Mouse (Mus musculus): ENCODE results near the gene Ngb. TPM values are rescaled to one million over a fixed set of nuclear protein-coding genes. Genes with fewer than 3 reads are reported as not detected.

Ngb gene
- polyA plus RNA-seq, 1 experiment from 2014 or later = 2.0 TPM

- 67% methylated on average over 15 of the region's 15 CpGs for WGBS
- ATAC-seq (peak; percentile 61; the same call in 1 of the 2 replicates), DNase-seq (ENCODE audit: low spot score) (no peak)
- Histone ChIP-seq H3K4me1 (ENCODE audit: control insufficient read depth, insufficient read depth, low read length) (no peaks in the 10 kb centered on the region), H3K27me3 (replicated peaks; ENCODE audit: control insufficient read depth, insufficient read depth, low read length) (no peaks in the 10 kb centered on the region), H3K4me2 (ENCODE audit: low read length) (no peak overlapping the region), H3K4me3 (ENCODE audit: low read depth, low read length) (no peak overlapping the region), H3K36me3 (ENCODE audit: control insufficient read depth, insufficient read depth, low read length) (0 out of 2 replicates have a peak, but pooled peaks cover 5% of the 10 kb centered on the region), H3K9me3 (replicated peaks; ENCODE audit: control insufficient read depth, low read length) (no peaks in the 10 kb centered on the region), H3K27ac (ENCODE audit: low read depth, low read length) (peak overlapping the region; percentile 30; the same call in 1 of the 2 replicates), H3K9ac (ENCODE audit: low read length) (no peak overlapping the region)
These were observed 35.4 kb upstream of the Ngb start for GRCm38 (mm10) chr12:87137439-87138341.

- Histone ChIP-seq H3K4me3 (ENCODE audit: low read depth, low read length) (no peak overlapping the region), H3K9ac (ENCODE audit: low read length) (no peak overlapping the region), H3K9me3 (replicated peaks; ENCODE audit: control insufficient read depth, low read length) (no peaks in the 10 kb centered on the region), H3K36me3 (ENCODE audit: control insufficient read depth, insufficient read depth, low read length) (peaks cover 24% of the 10 kb centered on the region), H3K27ac (ENCODE audit: low read depth, low read length) (no peak overlapping the region), H3K4me1 (ENCODE audit: control insufficient read depth, insufficient read depth, low read length) (peaks cover 3% of the 10 kb centered on the region; the same call in 1 of the 2 replicates), H3K27me3 (replicated peaks; ENCODE audit: control insufficient read depth, insufficient read depth, low read length) (no peaks in the 10 kb centered on the region), H3K4me2 (ENCODE audit: low read length) (no peak overlapping the region)
- ATAC-seq (no peak), DNase-seq (ENCODE audit: low spot score) (no peak)
- 95% methylated on average over 9 of the region's 9 CpGs for WGBS
These were observed 30.4 kb upstream of the Ngb start for GRCm38 (mm10) chr12:87132784-87133183.

- ATAC-seq (no peak), DNase-seq (ENCODE audit: low spot score) (no peak)
- Histone ChIP-seq H3K9ac (ENCODE audit: low read length) (no peak overlapping the region), H3K4me2 (ENCODE audit: low read length) (no peak overlapping the region), H3K36me3 (ENCODE audit: control insufficient read depth, insufficient read depth, low read length) (peaks cover 27% of the 10 kb centered on the region), H3K4me1 (ENCODE audit: control insufficient read depth, insufficient read depth, low read length) (peaks cover 3% of the 10 kb centered on the region; the same call in 1 of the 2 replicates), H3K4me3 (ENCODE audit: low read depth, low read length) (no peak overlapping the region), H3K27ac (ENCODE audit: low read depth, low read length) (no peak overlapping the region), H3K9me3 (replicated peaks; ENCODE audit: control insufficient read depth, low read length) (no peaks in the 10 kb centered on the region), H3K27me3 (replicated peaks; ENCODE audit: control insufficient read depth, insufficient read depth, low read length) (no peaks in the 10 kb centered on the region)
- 85% methylated on average over 6 of the region's 6 CpGs for WGBS
These were observed 29.9 kb upstream of the Ngb start for GRCm38 (mm10) chr12:87132210-87132609.

- no peak overlapping the region for H3K4me2 ChIP-seq (ENCODE audit: low read length)
- H3K36me3 ChIP-seq (ENCODE audit: control insufficient read depth, insufficient read depth, low read length) = peaks cover 28% of the 10 kb centered on the region
- ATAC-seq (peak; percentile 18; the same call in 1 of the 2 replicates), DNase-seq (ENCODE audit: low spot score) (peak; percentile 51)
- H3K27me3 ChIP-seq (replicated peaks; ENCODE audit: control insufficient read depth, insufficient read depth, low read length) = no peaks in the 10 kb centered on the region
- WGBS = 55% methylated on average over 3 of the region's 3 CpGs
- H3K9ac ChIP-seq (ENCODE audit: low read length) = no peak overlapping the region
- no peak overlapping the region; the same call in 1 of the 2 replicates for H3K27ac ChIP-seq (ENCODE audit: low read depth, low read length)
- no peak overlapping the region for H3K4me3 ChIP-seq (ENCODE audit: low read depth, low read length)
- H3K4me1 ChIP-seq (ENCODE audit: control insufficient read depth, insufficient read depth, low read length) = peaks cover 3% of the 10 kb centered on the region; the same call in 1 of the 2 replicates
- H3K9me3 ChIP-seq (replicated peaks; ENCODE audit: control insufficient read depth, low read length) = no peaks in the 10 kb centered on the region
These were observed 29.3 kb upstream of the Ngb start for GRCm38 (mm10) chr12:87131619-87132018.

GRCm38 (mm10) chr12:87131181-87131580 is 28.8 kb upstream of the Ngb start:
- Histone ChIP-seq H3K27me3 (replicated peaks; ENCODE audit: control insufficient read depth, insufficient read depth, low read length) (no peaks in the 10 kb centered on the region), H3K4me2 (ENCODE audit: low read length) (no peak overlapping the region), H3K4me3 (ENCODE audit: low read depth, low read length) (no peak overlapping the region), H3K9me3 (replicated peaks; ENCODE audit: control insufficient read depth, low read length) (no peaks in the 10 kb centered on the region), H3K9ac (ENCODE audit: low read length) (no peak overlapping the region), H3K36me3 (ENCODE audit: control insufficient read depth, insufficient read depth, low read length) (peaks cover 28% of the 10 kb centered on the region), H3K27ac (ENCODE audit: low read depth, low read length) (no peak overlapping the region; the same call in 1 of the 2 replicates), H3K4me1 (ENCODE audit: control insufficient read depth, insufficient read depth, low read length) (peaks cover 3% of the 10 kb centered on the region; the same call in 1 of the 2 replicates)
- DNase-seq (ENCODE audit: low spot score) = peak; percentile 35
- ATAC-seq = no peak
- 10% methylated on average over 2 of the region's 2 CpGs for WGBS

GRCm38 (mm10) chr12:87130224-87130623 is 27.9 kb upstream of the Ngb start:
- no peak overlapping the region for H3K9ac ChIP-seq (ENCODE audit: low read length)
- 92% methylated on average over 4 of the region's 4 CpGs for WGBS
- ATAC-seq = no peak
- H3K4me3 ChIP-seq (ENCODE audit: low read depth, low read length) = no peak overlapping the region
- H3K4me2 ChIP-seq (ENCODE audit: low read length) = no peak overlapping the region
- no peak overlapping the region for H3K27ac ChIP-seq (ENCODE audit: low read depth, low read length)
- no peak for DNase-seq (ENCODE audit: low spot score)
- H3K9me3 ChIP-seq (replicated peaks; ENCODE audit: control insufficient read depth, low read length) = no peaks in the 10 kb centered on the region
- peaks cover 28% of the 10 kb centered on the region for H3K36me3 ChIP-seq (ENCODE audit: control insufficient read depth, insufficient read depth, low read length)
- no peaks in the 10 kb centered on the region for H3K27me3 ChIP-seq (replicated peaks; ENCODE audit: control insufficient read depth, insufficient read depth, low read length)
- peaks cover 3% of the 10 kb centered on the region; the same call in 1 of the 2 replicates for H3K4me1 ChIP-seq (ENCODE audit: control insufficient read depth, insufficient read depth, low read length)

GRCm38 (mm10) chr12:87127256-87127655 is 24.9 kb upstream of the Ngb start:
- Histone ChIP-seq H3K4me3 (ENCODE audit: low read depth, low read length) (no peak overlapping the region), H3K9me3 (replicated peaks; ENCODE audit: control insufficient read depth, low read length) (no peaks in the 10 kb centered on the region), H3K36me3 (ENCODE audit: control insufficient read depth, insufficient read depth, low read length) (peaks cover 37% of the 10 kb centered on the region), H3K9ac (ENCODE audit: low read length) (no peak overlapping the region), H3K4me2 (ENCODE audit: low read length) (no peak overlapping the region), H3K27ac (ENCODE audit: low read depth, low read length) (no peak overlapping the region), H3K27me3 (replicated peaks; ENCODE audit: control insufficient read depth, insufficient read depth, low read length) (no peaks in the 10 kb centered on the region), H3K4me1 (ENCODE audit: control insufficient read depth, insufficient read depth, low read length) (peaks cover 3% of the 10 kb centered on the region; the same call in 1 of the 2 replicates)
- ATAC-seq = no peak
- 60% methylated on average over 4 of the region's 4 CpGs for WGBS
- no peak for DNase-seq (ENCODE audit: low spot score)

GRCm38 (mm10) chr12:87121918-87122589 is 19.7 kb upstream of the Ngb start:
- peaks cover 26% of the 10 kb centered on the region for H3K36me3 ChIP-seq (ENCODE audit: control insufficient read depth, insufficient read depth, low read length)
- no peak for ATAC-seq
- 95% methylated on average over 4 of the region's 4 CpGs for WGBS

More at GRCm38 (mm10) chr12:87121918-87122589, 19.7 kb upstream of the Ngb start:
- Histone ChIP-seq H3K4me2 (ENCODE audit: low read length) (no peak overlapping the region), H3K9me3 (replicated peaks; ENCODE audit: control insufficient read depth, low read length) (no peaks in the 10 kb centered on the region), H3K9ac (ENCODE audit: low read length) (no peak overlapping the region), H3K27me3 (replicated peaks; ENCODE audit: control insufficient read depth, insufficient read depth, low read length) (no peaks in the 10 kb centered on the region), H3K4me3 (ENCODE audit: low read depth, low read length) (no peak overlapping the region), H3K27ac (ENCODE audit: low read depth, low read length) (no peak overlapping the region), H3K4me1 (ENCODE audit: control insufficient read depth, insufficient read depth, low read length) (no peaks in the 10 kb centered on the region)
- no peak for DNase-seq (ENCODE audit: low spot score)
